Mouse (Mus musculus) monocyte, adult 5-6 weeks (primary cell): ENCODE data around the gene Gm49366. TPM values are rescaled to one million over a fixed set of nuclear protein-coding genes. Genes with fewer than 3 reads are reported as not detected.
"Not testable (repeated sequence)": the region's sequence is repeated elsewhere in the genome, so short reads cannot be mapped to it uniquely, and the experiment has no call there.

Experiments
- ATAC-seq: fragments of 153-309, 156-312 bp; replicated peaks from 2 replicates; pipeline ENCODE4 v1.8.0; 2017; ENCODE audit warnings: mild to moderate bottlenecking; ENCODE audit not compliant: low TSS enrichment, insufficient number of reproducible peaks, severe bottlenecking, poor library complexity, low FRiP score
- total RNA-seq: library from RNA; stranded (forward); fragments of 200-1000, 200-491, 200-594 nt; gene quantifications from 3 replicates; pipeline ENCODE4 v1.2.3, GENCODE M21; 2017

The Gm49366 gene
- total RNA-seq = not detected in 3 replicates

DNA sequence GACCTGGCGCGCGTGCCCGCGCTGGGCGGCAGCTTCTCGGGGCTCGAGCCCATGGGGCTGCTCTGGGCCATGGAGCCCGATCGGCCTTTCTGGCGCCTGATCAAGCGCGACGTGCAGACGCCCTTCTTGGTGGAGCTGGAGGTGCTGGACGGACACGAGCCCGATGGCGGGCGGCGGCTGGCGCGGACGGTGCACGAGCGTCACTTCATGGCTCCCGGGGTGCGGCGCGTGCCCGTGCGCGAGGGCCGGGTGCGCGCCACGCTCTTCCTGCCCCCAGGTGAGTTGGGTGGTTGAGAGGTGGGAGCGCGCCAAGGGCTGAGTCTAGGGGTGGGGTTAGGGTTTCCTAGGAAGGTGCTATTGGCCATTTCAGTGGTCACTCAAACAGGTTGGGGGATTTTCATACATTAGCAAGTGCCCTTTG, at the start of gene Gm49366:
Gene Gm49366, plus strand, starts transcription at position 245 of the 421 bp plus-strand sequence.
- ATAC-seq = not testable (repeated sequence)

DNA sequence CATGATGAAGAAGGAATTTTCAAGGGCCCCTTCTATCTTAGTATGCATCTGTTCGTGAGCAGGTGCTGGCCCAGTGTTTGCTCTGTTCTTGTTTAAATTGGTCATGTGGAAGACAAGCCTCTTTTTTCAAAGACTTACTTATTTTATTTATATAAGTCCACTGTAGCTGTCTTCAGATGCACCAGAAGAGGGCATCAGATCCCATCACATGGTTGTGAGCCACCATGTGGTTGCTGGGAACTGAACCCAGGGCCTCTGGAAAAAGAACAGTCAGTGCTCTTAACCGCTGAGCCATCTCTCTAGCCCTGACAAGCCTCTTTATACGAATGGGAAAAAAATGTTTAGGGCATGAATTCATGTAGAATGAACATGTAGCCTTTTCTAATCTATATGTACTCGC, 49.4 kb upstream of the Gm49366 start:
- ATAC-seq = no peak

DNA sequence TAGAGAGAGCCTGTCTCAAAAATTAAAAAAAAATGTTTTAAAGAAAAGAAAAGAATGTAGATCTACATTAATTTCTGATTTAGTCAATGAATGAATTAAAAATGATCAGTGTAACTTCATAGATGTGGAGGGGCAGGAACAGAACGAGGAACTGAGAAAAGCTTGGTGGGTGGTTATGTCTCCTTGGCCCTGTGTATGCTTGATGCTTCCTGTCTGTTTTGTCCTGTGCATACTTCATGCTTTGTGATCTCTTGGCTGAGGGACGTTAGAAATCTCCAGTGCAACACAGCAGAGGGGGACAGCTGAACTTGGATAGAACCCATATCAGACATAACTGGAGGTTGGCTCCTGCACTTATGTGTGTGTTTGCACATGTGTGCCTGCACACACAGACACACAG, 41.5 kb upstream of the Gm49366 start:
- ATAC-seq = no peak

DNA sequence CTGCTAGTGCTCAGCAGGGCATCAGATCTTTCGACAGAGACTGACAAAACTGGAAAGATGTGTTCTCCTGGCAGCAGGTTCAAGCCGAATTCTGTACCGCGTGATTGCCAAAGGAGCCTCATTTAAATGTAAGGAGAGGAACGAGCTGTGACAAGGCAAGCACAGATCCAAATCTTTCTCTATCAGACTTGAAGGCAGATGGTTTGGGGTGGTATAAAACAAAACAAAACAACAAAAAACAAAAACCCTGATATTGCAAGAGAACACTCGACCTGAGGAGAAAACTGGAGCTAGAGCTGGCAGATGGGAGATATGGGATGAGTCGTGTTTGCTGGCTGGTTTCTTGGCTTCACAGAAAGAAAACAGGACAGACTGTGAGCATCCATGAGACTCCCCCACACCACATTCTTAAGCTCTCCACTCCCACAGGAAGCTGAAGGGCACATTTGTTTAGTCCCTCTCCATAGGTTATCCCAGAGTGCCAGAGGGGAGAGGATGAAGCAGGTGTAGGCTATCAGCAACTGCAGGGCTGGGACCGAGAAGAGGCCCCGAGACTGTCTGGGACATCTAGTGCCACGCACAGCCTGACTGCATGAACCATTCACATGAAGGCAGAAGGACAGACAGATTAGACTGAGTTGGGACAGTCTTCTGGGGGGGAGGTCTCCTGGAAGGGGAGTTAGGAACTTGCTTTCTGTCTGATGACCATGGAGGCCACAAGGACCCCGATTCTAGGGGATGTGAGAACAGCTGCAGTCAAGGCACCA, 40.2 kb upstream of the Gm49366 start:
- ATAC-seq = 0 out of 2 replicates have a peak, but pooled peaks have one; percentile 35

DNA sequence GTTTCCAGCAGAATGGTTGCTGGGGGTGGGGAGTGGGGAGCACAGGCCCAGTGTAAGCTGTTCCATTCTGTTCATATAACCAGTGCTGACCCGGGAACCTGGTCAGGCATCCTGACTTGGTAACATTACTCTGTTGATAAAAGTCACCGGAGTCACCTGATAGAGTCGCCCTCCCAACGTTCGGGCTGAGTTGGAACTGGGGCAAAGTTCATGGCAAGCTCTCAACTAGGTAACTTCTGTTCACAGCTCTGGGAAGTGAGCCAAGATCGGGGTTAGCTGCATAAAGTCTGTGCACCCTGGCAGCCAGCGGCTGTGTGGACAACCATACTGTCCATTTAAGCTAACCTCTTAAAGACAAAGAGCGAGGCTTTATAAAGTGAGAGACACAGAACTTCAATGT, 39.5 kb upstream of the Gm49366 start:
- not testable (repeated sequence) for ATAC-seq

DNA sequence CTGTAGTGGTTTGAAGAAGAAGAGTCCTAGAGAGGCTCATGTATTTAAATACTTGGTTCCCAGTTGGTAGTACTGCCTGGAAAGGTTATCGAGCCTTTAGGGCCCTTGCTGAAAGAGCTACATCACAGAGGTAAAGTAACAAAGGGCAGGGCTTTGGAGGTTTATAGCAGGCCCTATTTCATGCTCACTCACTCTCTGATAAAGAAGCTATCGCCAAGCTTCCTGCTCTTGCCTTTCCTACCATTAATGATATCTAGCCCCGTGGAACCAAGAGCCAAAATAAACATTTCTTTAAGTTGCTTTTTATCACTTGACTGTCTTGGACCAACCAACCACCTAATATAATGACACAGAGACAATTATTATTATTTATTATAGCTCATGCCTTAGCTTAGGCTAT, 38.3 kb upstream of the Gm49366 start:
- no peak for ATAC-seq

DNA sequence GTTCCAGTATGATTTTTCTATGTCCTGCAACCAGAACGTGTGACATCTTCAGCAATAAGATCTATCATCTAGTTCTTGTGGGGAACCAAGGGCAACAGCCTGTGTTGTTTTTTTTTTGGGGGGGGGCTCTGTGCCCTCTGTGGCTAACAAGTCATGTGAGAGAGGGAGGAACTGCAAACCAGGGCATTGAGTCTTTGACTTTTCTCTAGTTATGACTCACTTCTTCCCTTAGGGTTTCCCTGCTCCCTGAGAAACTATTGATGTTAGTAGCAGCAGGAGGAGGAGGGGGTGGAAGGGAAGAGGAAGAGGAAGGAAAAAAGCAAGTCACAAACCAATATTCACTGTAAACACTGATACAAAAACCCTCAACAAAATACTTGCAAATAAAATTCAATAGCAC, 34.9 kb upstream of the Gm49366 start:
- no peak for ATAC-seq

DNA sequence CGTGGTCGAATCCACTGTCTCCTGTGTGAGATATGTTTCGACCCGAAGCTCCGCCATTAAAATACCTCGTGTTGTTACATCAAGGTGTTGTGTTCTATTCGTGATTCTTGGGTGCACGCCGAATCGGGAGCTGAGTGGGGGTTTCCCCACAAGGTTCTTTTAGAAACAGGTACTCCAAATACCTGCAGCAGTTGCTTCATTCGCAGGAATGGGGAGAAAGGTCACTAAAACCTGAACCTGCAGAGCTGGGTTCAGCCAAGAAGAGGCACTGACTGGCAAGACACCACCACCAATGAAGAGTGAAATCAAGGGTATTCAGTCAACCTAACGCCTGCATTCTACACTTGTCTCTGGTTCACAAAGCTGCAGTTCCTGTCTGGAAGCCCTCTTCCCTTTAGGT, 30.5 kb upstream of the Gm49366 start:
- ATAC-seq = no peak

DNA sequence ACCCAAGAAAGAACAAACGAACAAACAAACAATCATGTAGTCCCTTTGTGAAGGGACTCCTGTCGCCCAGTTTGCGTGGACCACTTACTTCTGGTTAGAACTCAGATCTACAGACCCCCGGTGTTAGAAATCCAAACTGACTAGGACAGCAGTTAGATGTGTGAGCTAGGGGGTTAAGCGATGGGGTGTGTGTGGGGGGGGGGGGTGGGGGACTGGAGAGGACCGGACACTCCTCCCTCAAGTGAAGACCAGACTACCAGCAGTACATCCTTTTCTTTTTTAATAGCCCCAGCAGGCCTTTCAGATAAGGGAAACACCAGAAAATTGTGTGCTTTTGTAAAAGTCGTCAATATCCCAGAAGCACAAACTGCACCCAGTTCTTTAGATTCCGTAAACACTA, 30.0 kb upstream of the Gm49366 start:
- ATAC-seq = no peak

DNA sequence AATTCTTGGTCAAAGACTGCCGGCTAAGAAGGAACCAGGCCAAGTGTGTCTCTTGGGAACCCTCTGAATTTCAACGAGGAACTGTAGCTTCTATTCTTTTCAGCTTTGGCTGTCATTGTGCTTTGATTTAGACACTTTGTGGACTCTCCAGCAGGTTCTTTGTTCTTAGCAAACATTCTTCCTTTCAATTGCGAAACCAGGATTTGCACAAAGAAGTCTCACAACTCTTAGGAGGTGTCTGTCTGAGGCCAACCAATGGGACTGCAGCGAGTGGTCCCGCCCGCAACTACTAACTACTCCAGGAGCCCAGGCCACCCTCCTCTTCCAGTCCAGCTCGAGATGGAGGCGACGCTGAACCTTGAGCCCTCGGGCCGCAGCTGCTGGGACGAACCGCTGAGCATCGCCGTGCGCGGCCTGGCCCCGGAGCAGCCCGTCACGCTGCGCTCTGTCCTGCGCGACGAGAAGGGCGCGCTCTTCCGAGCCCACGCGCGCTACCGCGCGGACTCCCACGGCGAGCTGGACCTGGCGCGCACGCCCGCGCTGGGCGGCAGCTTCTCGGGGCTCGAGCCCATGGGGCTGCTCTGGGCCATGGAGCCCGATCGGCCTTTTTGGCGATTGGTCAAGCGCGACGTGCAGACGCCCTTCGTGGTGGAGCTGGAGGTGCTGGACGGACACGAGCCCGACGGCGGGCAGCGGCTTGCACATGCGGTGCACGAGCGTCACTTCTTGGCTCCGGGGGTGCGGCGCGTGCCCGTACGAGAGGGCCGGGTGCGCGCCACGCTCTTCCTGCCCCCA, 29.4 kb upstream of the Gm49366 start, which contains the start of gene Acot1:
Gene Acot1, plus strand, starts transcription at position 320 of the 795 bp plus-strand sequence.
- ATAC-seq = not testable (repeated sequence)

DNA sequence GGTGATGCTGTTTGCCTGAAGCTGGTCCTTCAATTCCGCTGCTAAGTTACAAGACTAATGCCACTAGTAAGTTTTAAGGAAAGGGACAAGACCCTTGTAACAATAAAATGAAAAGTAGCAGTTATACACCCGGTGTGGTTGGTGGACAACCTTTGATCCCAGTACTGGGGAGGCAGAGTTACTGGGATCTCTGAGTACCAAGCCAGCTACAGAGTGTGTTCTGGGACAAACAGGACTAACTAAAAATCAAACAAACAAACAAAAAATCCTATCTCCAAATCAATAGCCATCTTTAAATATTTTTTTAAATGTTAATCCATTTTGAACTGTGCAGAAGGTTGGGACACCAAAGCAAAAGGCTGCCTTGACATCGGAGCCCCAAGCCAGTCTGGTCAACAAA, 28.5 kb upstream of the Gm49366 start:
- no peak for ATAC-seq

DNA sequence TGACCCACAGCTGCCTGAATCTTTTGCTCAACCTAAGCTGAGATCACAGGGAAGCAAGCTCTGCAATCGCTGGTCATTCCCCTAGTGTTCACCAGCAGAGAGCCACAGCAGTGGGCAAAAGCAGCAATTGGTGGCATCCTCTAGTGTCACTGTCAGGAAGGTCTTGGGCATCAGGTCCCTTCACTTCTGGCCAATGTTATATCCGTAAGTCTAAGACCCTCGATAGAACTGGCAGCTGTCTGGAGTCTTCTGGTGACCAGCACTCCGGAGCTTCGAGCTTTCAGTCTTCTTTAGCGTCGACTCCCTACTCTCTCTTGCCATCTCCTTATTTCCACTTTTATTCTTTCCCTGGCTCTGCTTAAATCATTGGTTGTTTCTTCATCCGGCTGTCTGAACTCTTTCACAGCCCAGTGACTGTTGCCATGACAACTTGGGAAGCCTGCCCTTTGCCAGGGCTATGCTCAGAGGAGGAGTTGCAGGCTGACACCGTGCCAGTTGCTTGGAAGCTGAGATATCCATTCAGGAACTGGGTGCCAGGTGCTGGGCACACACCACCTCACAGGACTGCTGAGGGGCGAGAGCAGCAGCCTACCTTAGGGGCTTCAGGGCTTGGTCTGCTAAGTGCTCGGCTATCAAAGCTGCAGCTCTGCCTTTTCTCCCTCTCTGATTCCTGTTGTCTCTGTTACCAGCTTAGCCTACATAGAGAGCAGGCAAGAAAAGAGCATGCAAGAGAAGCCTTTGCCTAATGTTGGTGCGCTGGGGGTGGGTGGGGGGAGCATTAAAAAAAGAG, 27.3 kb upstream of the Gm49366 start:
- ATAC-seq = no peak

DNA sequence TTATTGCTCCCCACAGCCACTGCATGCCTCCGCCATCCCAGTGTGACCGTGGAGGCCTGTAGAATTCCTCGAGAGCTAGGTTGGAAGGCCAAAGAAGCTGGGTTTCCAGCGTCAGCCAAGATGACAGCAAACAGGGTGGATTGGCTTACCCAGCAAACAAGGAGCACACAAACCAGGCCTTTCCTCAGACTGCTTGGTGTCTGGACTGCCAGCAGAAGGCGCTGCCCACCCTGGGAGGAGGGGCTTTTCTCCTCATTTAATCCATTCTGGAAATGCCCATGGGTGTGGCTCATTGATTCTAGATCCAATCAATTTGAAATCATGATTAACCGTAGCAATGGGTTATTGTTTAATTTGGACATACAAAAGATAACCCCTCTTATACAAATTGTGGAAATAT, 25.6 kb upstream of the Gm49366 start:
- no peak for ATAC-seq

DNA sequence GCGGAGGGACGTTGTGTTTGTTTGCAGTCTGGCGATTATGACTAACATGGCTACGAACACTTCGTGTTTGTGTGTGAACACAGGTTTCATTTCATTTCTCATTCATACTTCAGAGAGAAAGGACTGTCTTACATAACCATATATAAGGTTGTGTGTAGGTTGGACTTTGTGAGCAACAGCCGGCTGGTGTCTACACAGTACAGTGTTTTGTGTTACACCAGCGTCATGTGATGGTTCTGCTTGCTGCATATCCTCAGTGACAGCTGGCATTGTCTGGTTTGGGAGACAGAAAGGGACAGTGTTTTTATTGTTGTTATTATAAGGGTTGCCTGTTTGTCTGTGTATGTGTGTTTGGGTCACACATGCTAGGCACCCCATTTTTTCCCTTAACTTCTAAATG, 25.0 kb upstream of the Gm49366 start:
- no peak for ATAC-seq

DNA sequence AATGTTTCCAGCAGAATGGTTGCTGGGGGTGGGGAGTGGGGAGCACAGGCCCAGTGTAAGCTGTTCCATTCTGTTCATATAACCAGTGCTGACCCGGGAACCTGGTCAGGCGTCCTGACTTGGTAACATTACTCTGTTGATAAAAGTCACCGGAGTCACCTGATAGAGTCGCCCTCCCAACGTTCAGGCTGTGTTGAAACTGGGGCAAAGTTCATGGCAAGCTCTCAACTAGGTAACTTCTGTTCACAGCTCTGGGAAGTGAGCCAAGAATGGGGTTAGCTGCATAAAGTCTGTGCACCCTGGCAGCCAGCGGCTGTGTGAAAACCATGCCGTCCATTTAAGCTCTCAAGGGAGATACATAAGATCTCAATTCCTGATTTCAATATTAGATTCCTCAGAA, 18.2 kb upstream of the Gm49366 start:
- ATAC-seq = peak; percentile 56; the same call in 1 of the 2 replicates

DNA sequence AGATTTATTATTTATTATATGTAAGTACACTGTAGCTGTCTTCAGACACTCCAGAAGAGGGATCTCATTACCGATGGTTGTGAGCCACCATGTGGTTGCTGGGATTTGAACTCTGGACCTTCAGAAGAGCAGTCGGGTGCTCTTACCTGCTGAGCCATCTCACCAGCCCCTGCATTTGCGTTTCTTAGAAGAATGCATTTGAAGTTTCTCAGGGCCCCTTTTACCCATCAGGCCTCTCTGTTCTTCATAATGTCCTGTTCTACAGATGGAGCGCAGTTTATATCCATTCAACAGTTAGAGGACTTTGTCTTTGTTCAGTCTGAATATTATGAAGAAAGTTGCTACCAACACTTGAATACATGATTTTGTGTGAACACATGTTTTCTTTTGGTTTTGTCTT, 16.5 kb upstream of the Gm49366 start:
- not testable (repeated sequence) for ATAC-seq

DNA sequence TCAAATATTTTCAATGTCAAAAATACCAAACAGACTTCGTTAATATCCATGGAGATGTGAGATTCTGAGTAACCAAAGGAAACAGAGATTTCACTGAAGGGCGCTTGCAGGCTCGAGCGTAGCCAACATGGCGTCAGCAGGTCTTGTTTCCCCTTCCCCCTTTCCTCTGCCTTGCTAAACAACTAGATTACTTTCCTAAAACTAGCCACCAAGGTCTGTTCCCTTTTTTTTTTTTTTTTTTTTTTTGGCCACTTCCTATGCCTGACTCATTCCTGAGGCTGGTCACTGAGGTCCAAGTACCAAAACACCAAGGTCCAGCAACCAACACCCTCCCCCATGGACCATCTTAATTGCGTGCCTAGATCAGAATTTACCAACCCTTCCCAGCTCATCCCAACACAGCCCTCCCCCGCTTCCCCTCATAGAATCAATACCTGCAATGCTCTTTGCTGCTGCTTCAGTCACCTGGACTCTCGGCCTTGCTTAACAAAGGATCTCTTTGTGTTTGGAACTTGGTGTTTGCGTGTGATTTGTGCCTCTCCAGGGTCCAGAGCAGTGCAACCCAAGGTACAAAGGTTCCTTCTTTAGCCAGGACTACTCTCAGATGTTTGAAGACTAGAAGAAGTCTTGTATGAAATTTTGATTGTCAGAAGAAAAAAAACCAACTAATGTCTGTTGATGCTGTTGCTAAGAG, 15.5 kb upstream of the Gm49366 start:
- ATAC-seq = no peak

DNA sequence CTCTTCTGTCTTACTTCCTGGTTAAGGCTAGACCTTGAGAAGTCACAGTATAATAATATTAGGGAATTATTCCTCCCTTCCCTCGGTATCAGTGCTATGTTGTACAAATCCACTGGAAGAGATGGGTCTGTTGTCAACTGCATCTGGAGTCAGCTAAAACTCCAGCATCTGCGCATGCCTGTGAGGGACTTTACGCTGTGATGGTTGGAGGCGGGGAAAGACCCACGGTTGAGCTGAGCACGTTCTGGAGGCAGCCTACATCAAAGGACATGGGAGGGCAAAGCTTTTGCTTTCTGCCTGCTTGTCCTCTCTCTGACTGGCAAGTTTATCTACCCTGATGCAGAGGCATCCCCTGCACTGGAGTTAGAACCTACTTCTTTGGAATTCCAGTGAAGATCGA, 12.8 kb upstream of the Gm49366 start:
- ATAC-seq = no peak

DNA sequence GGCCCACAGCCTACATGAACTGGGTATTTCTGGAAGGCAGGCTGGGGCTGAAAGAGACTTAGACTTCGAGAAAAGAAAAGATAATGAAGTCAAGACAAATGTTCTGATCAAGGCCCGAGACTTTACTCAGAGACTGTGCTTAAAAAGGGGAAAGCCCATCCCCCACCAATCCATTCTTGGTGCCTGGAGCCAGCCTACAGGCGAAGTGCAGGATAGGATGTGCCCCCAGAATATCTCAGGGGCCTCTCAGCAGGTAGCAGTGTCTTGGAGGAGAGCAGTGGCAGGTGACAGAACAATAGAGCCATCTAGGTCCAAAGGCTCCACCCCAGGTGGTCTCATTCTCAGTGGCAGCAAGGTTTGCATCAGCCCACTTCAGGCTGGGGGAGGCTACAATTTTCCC, 10.4 kb upstream of the Gm49366 start:
- not testable (repeated sequence) for ATAC-seq
